In genomic region chr6:121099831-121100230, GRCm38 (mm10) we compare ENCODE assay signal across 17 mouse cellular contexts. TPM values are rescaled to one million over a fixed set of nuclear protein-coding genes. Genes with fewer than 3 reads are reported as not detected.
DNase-seq lines count a peak whose midpoint lies in the region; ATAC-seq and TF ChIP-seq lines count a peak whose summit lies in the region.
"Had no signal": no experiment of that assay in that cellular context is flagged by ENCODE, and none has a peak within 500 bp of the region (broad histone marks: within the 10 kb centered on the region; RNA-seq: fewer than 3 reads in every experiment).

No protein-coding gene starts in this region.

- peaks cover 14% of the 10 kb centered on the region for H3K36me3 ChIP-seq in heart, embryonic 13.5 days
- peaks cover 71% of the 10 kb centered on the region for H3K36me3 ChIP-seq in megakaryocyte, embryonic 14.5 days (replicated peaks; ENCODE audit: low read length)
- H3K36me3 ChIP-seq in hindbrain, postnatal 0 days (ENCODE audit: insufficient read depth, low read length): no peaks in the 10 kb centered on the region
- H3K36me3 ChIP-seq in neural tube, embryonic 14.5 days (ENCODE audit: control insufficient read depth, insufficient read depth, low read length): no peaks in the 10 kb centered on the region
- H3K36me3 ChIP-seq: limb, embryonic 15.5 days; midbrain, embryonic 12.5 days had no signal

- no peak for TF ChIP-seq CTCF in hindbrain, postnatal 0 days (IDR thresholded peaks at IDR 0.05; ENCODE audit: low read depth)

- H3K27me3 ChIP-seq in heart, embryonic 13.5 days (replicated peaks): no peaks in the 10 kb centered on the region
- H3K27me3 ChIP-seq in megakaryocyte, embryonic 14.5 days (replicated peaks): no peaks in the 10 kb centered on the region
- H3K27me3 ChIP-seq in hindbrain, postnatal 0 days (ENCODE audit: insufficient read depth, low read length): no peaks in the 10 kb centered on the region
- H3K27me3 ChIP-seq in neural tube, embryonic 14.5 days (ENCODE audit: control insufficient read depth, insufficient read depth, low read length): no peaks in the 10 kb centered on the region
- H3K27me3 ChIP-seq: limb, embryonic 15.5 days; midbrain, embryonic 12.5 days had no signal

- ATAC-seq in heart, embryonic 13.5 days (ENCODE audit: extremely low read depth, insufficient number of reproducible peaks, low FRiP score, low TSS enrichment): no peak
- no peak for ATAC-seq in megakaryocyte, adult 5-6 weeks (ENCODE audit: poor library complexity, severe bottlenecking)
- peak; percentile 4; the same call in 1 of the 2 replicates for ATAC-seq in hindbrain, postnatal 0 days
- no peak for ATAC-seq in neural tube, embryonic 14.5 days (ENCODE audit: low read depth)
- ATAC-seq: CD4-positive, CD25-positive, alpha-beta regulatory T cell, adult 4 months; intestine, postnatal 0 days had no signal

- 68% methylated on average over 7 of the region's 7 CpGs for WGBS in heart, embryonic 13.5 days
- 69% methylated on average over 7 of the region's 7 CpGs for WGBS in hindbrain, postnatal 0 days
- 75% methylated on average over 7 of the region's 7 CpGs for WGBS in neural tube, embryonic 14.5 days

- no peak overlapping the region for H3K4me3 ChIP-seq in heart, embryonic 13.5 days
- peak overlapping the region; percentile 25 for H3K4me3 ChIP-seq in megakaryocyte, embryonic 14.5 days (replicated peaks)
- H3K4me3 ChIP-seq in hindbrain, postnatal 0 days (ENCODE audit: low read length): no peak overlapping the region
- no peak overlapping the region for H3K4me3 ChIP-seq in neural tube, embryonic 14.5 days (ENCODE audit: low read depth, low read length)
- H3K4me3 ChIP-seq: limb, embryonic 15.5 days; midbrain, embryonic 12.5 days had no signal

- H3K9ac ChIP-seq in heart, embryonic 13.5 days: peak overlapping the region; percentile 53; the same call in 1 of the 2 replicates
- H3K9ac ChIP-seq in hindbrain, postnatal 0 days (replicated peaks; ENCODE audit: low read length): 0 out of 2 replicates have a peak overlapping the region, but pooled peaks have one; percentile 3
- H3K9ac ChIP-seq in neural tube, embryonic 14.5 days (replicated peaks; ENCODE audit: low read depth, low read length): 0 out of 2 replicates have a peak overlapping the region, but pooled peaks have one; percentile 3
- H3K9ac ChIP-seq: limb, embryonic 15.5 days; midbrain, embryonic 12.5 days had no signal

- no peak overlapping the region for H3K27ac ChIP-seq in heart, embryonic 13.5 days (replicated peaks)
- H3K27ac ChIP-seq in hindbrain, postnatal 0 days: peak overlapping the region; percentile 20; the same call in 1 of the 2 replicates
- no peak overlapping the region for H3K27ac ChIP-seq in neural tube, embryonic 14.5 days (ENCODE audit: low read depth, low read length)
- H3K27ac ChIP-seq: kidney, postnatal 0 days; limb, embryonic 15.5 days; midbrain, embryonic 12.5 days had no signal

- DNase-seq in heart, adult 18-20 months: no peak
- no peak for DNase-seq in hindbrain, postnatal 0 days (ENCODE audit: low spot score)
- DNase-seq in thymus, postnatal 0 days (ENCODE audit: low spot score): no peak
- DNase-seq: adrenal gland, postnatal 36 days; cerebellum, postnatal 36 days; heart, postnatal 36 days; lung, postnatal 10 days; right cerebral cortex, postnatal 4 days had no signal

- no peaks in the 10 kb centered on the region for H3K9me3 ChIP-seq in heart, embryonic 13.5 days
- H3K9me3 ChIP-seq in megakaryocyte, embryonic 14.5 days: no peaks in the 10 kb centered on the region
- no peaks in the 10 kb centered on the region for H3K9me3 ChIP-seq in hindbrain, postnatal 0 days (ENCODE audit: low read length)
- no peaks in the 10 kb centered on the region for H3K9me3 ChIP-seq in neural tube, embryonic 14.5 days (ENCODE audit: control insufficient read depth, low read length)
- H3K9me3 ChIP-seq: limb, embryonic 15.5 days; midbrain, embryonic 12.5 days had no signal

- peaks cover 94% of the 10 kb centered on the region for H3K4me1 ChIP-seq in heart, embryonic 13.5 days
- peaks cover 98% of the 10 kb centered on the region for H3K4me1 ChIP-seq in megakaryocyte, embryonic 14.5 days
- peaks cover 14% of the 10 kb centered on the region for H3K4me1 ChIP-seq in hindbrain, postnatal 0 days (ENCODE audit: insufficient read depth, low read length)
- H3K4me1 ChIP-seq in neural tube, embryonic 14.5 days (ENCODE audit: control insufficient read depth, insufficient read depth, low read length): peaks cover 7% of the 10 kb centered on the region; the same call in 1 of the 2 replicates

- no peak overlapping the region for H3K4me2 ChIP-seq in heart, embryonic 13.5 days
- H3K4me2 ChIP-seq in hindbrain, postnatal 0 days (ENCODE audit: low read depth, low read length): no peak overlapping the region
- no peak overlapping the region for H3K4me2 ChIP-seq in neural tube, embryonic 14.5 days (ENCODE audit: low read depth, low read length)
- H3K4me2 ChIP-seq: limb, embryonic 15.5 days; midbrain, embryonic 12.5 days had no signal

RNA-seq across cellular contexts. Expression of gene Mical3, which starts 31.0 kb away (rescaled TPM):
- polyA plus RNA-seq in heart, embryonic 13.5 days (2015; fragmentation: Nextera tagmentation; extraction: Ambion mirVana): 28.2 and 29.2 TPM in 2 replicates
- 100 to 1,000 TPM; 109 to 123 TPM for total RNA-seq in heart, adult 18-20 months (2021)
- 17.8 and 21.9 TPM in 2 replicates for polyA plus RNA-seq in megakaryocyte, embryonic 14.5 days (2012; ENCODE audit: insufficient read depth, low replicate concordance)
- total RNA-seq in megakaryocyte, adult 5-6 weeks (2015): 4.3 and 7.7 TPM in 2 replicates
- total RNA-seq in megakaryocyte, adult 5-6 weeks (2017): 2.4 TPM in 2 replicates
- total RNA-seq in hindbrain, postnatal 0 days (2014; rRNA removed): 60.2 and 66.9 TPM in 2 replicates
- 19.3 and 19.8 TPM in 2 replicates for polyA plus RNA-seq in hindbrain, postnatal 0 days (2015; fragmentation: Nextera tagmentation; extraction: Ambion mirVana)
- 47.3 and 68.8 TPM in 2 replicates for polyA plus RNA-seq in neural tube, embryonic 14.5 days (2014; fragmentation: Nextera tagmentation; extraction: Ambion mirVana)
- polyA plus RNA-seq in thymus, postnatal 0 days (2015; fragmentation: Nextera tagmentation; extraction: Ambion mirVana): 12.8 and 15.3 TPM in 2 replicates

Comparison
In these comparisons a context has a peak if more than half of its experiments do, and no peak if none do; other contexts are left out.
1. H3K9ac ChIP-seq: peak in every context shown above with its lines; median percentile 53 in heart, embryonic 13.5 days; 3 in hindbrain, postnatal 0 days; 3 in neural tube, embryonic 14.5 days.